Mouse (Mus musculus) lung, adult 18-20 months (tissue): ENCODE data around the gene Slc6a15.

Experiments
- DNase-seq, 2 experiments: peaks; one replicate each; pipeline ENCODE4 v3.0.0; 2022; ENCODE audit warnings: mixed read lengths in 2 of 2

The Slc6a15 gene

GRCm38 (mm10) chr10:103367371-103368295 is at the start of gene Slc6a15:
Gene Slc6a15 (plus strand): TSS chr10:103367783.
- DNase-seq = peak; percentile 17 to 40

- DNase-seq = no peak
Measured at GRCm38 (mm10) chr10:103321941-103322340, 45.6 kb upstream of the Slc6a15 start.

GRCm38 (mm10) chr10:103323386-103323785 is 44.2 kb upstream of the Slc6a15 start:
- no peak for DNase-seq

- peak; percentile 20 to 47 for DNase-seq
Measured at GRCm38 (mm10) chr10:103334306-103334705, 33.3 kb upstream of the Slc6a15 start.

GRCm38 (mm10) chr10:103339928-103340327 is 27.7 kb upstream of the Slc6a15 start:
- no peak for DNase-seq

- no peak for DNase-seq
Measured at GRCm38 (mm10) chr10:103346797-103347196, 20.8 kb upstream of the Slc6a15 start.

- DNase-seq = peak in 1 of 2 experiments; percentile 12
Measured at GRCm38 (mm10) chr10:103368296-103369080, 905 bp downstream of the Slc6a15 start.

GRCm38 (mm10) chr10:103369081-103369420 is 1.5 kb downstream of the Slc6a15 start:
- DNase-seq = peak; percentile 76 to 83

- no peak for DNase-seq
Measured at GRCm38 (mm10) chr10:103402171-103402570, 34.6 kb downstream of the Slc6a15 start.

- DNase-seq = no peak
Measured at GRCm38 (mm10) chr10:103427717-103428116, 60.1 kb downstream of the Slc6a15 start.

- DNase-seq = no peak
Measured at GRCm38 (mm10) chr10:103442588-103442987, 75.0 kb downstream of the Slc6a15 start.

GRCm38 (mm10) chr10:103443070-103443469 is 75.5 kb downstream of the Slc6a15 start:
- DNase-seq = peak in 1 of 2 experiments; percentile 0

- DNase-seq = no peak
Measured at GRCm38 (mm10) chr10:103448340-103448739, 80.8 kb downstream of the Slc6a15 start.

GRCm38 (mm10) chr10:103457896-103458295 is 90.3 kb downstream of the Slc6a15 start:
- no peak for DNase-seq
